Mouse (Mus musculus): ENCODE measurements at regions not wholly inside any gene's neighbourhood (a gene's known extent, or its start where the extent isn't known, plus 50 kb on each side); places are given as distances from the start of the nearest gene placed in this dataset.
"Not testable (repeated sequence)": the region's sequence is repeated elsewhere in the genome, so short reads cannot be mapped to it uniquely, and the experiment has no call there.

DNA sequence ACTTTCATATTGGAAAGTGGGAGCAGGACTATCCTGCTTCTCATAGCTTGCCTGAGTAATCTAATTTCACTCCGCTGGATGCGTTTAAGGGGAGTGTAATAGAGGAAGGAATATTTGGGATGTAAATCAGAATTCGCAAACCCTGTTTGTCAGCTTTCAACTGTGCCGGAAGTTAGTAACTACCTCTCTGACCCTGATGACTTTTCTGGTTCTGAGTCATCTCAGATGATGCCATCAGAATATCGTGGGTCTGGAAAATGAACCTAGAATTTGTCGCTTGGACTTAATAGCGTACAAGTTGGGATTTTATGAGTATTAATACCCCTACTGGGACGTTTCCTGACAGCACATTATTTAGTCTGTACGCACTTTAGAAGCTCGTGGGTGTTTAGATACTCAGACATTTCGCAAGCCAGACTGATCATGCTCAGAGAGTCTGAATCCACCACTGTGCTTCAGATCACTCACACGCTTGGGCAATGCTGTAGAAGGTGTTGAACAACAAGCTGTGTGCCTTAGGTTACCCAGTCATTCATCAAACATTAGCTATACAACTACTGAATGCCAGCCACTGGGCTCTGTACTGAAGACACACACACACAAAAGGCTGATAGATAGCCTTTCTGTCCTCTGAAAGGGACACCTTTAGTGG, 131.1 kb downstream of the Phlda1 start:
- no peak for ATAC-seq

GRCm38 (mm10) chr10:111639866-111640265, 133.8 kb downstream of the Phlda1 start:
- no peak for ATAC-seq

DNA sequence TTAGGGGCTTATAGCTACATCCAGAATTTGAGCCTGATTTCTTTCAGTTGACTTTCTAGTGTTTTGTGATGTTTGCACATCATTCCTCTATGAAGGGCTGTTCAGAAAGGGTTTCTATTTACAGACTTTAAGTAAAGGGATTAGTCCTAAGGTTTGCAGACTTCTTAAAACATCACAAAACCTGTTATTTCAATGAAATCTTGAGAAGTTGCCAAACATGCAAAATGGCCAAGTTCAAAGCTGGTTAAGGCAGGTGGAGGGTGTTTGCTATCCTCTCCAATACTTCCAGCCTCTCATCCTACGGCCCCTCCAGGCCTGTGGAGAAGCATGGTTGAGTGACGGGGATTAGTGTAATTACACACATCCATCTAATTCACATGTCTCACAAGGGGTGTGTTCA, 136.6 kb downstream of the Phlda1 start:
- no peak for ATAC-seq

GRCm38 (mm10) chr10:111653773-111654172, 147.7 kb downstream of the Phlda1 start:
- not testable (repeated sequence) for ATAC-seq

GRCm38 (mm10) chr10:111654364-111655226, 148.5 kb downstream of the Phlda1 start:
- ATAC-seq: no peak

- no peak for ATAC-seq
Observed at GRCm38 (mm10) chr10:111658828-111659227, 152.7 kb downstream of the Phlda1 start.

DNA sequence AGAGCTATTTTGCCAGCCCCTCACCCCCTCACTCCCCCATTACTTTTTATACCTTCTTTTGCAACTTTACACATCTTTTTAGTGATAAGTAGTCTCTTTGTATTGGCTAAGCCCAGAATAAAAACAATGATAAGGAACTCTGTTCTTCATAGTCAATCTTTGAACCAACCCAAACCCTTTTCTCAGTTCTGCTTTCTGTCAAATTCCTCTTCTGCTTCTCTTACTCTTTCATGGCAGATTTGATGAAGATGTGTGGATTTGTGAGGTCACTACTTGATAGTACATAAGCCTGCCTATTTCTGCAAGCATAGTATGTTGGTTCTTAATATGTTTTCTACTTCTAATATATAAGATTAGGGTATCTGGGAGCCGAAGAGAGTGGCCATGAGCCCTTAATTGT, 156.6 kb downstream of the Phlda1 start:
- ATAC-seq: no peak

DNA sequence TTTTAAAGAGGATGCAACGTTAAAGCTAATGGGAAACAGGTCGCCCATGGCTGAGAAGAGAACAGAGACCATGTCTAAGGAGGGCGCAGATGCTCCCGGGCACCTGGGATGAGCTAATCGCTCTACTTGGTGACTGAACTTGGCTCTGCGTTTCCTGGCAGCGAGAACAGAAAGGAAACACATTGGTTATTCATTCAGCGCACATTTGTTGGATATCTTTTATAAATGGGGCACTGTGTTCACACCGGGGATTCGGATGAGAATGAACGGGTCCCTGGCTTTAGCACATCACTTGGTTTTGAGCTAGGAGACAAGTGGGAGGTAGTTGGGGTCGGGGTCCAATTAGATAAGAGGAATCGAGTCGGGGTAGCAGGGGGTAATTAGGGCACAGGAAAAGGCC, 159.7 kb downstream of the Phlda1 start:
- no peak for ATAC-seq

DNA sequence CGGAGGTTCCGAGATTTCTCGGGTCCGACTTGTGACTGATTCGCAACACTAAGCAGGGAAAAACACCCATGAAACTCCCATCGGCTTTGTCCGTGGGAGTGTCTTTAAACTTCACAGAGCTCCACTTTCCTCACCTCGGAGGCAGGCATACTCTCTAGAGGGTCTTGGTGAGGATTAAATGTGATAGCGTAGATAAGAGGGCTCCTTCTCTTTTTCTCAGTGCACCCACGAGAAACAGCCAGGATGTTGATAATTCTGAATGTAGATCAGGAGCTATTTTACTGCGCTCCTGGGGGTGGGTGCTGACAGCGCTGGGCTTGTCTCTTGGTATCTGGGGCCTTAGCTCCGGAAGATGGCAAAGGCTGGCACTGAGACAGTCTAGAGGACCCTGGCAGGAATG, 160.9 kb downstream of the Phlda1 start:
- no peak for ATAC-seq

GRCm38 (mm10) chr10:111668639-111669038, 162.6 kb downstream of the Phlda1 start:
- no peak for ATAC-seq

DNA sequence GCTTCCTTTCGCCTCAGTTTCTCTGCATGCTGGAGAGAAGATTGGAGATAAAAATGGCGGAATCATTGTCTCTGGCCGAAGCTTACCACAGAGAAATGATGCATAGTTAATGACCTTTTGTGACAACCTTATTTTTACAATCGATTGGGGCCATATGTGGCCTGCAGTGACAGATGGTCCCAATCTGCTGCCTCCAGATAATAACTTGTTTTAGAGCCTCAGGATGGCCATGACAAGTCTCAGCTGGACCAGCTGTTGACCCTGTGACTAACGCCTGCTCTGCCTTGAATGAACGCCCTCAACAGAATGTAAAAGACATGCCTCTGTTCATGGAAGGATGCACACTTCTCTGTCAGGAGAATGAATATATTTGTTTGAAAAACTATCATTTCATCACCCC, 163.6 kb downstream of the Phlda1 start:
- ATAC-seq: no peak

- no peak for ATAC-seq
Observed at GRCm38 (mm10) chr10:111670666-111671065, 164.6 kb downstream of the Phlda1 start.

DNA sequence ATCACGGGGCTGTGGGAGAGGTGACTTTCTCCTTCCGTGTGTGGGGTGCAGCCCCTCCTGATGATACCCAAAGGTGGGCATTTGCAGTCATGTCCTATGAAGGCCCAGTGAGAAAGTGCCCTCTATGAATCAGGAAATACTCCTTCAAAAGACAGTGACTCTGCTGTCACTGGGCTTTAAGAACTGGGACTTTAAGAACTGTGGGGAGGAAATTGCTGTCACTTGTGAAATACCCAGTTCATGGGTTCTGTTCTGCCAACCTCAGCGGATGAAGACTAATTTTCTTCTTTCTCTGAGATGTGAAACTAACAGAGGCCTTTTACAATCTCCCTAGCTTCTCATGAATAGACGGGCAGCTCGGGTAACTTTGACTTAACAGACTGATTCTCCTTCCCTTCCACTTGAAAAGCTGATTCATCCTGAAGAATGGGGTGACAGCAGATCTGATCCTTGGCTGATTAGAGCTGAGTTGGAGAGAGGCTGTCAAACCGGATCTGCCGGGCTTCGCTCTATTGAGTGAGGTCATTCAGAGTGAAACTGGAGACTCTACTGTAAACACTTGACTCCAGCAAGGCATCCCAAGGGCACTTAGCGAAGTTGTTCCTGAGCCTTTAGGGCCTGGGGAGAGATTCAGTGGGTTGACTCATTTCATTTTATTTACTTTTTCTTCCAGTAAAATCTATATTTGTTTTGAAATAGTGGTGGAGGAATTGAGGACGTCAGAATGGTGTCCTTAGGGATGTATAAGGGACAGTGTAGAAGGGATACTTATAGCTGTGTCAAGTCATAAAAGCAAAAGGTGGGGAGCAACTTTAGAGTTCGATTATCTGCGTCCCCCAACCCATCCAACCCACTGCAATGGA, 166.6 kb downstream of the Phlda1 start:
- ATAC-seq: no peak

GRCm38 (mm10) chr10:111673317-111673610, 167.2 kb downstream of the Phlda1 start:
- ATAC-seq: no peak

DNA sequence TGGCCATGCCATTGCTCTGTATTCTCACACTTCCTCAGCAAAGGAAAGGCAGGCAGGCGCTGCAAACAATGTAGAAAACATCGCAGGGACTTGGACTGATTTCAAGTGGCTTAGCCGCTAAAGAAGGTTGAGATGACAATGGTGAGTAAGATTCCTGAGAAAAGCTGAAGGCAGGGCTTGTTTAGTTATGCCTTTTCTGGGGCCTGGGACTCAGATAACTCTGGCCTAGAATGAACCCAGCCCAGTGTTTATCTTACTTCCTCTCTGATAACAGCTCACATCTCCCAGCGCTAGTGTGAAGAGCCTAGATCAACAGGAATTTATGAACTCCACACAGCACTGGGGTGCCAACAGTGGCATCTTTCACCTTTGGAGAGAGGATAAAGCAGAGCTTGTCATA, 170.2 kb downstream of the Phlda1 start:
- no peak for ATAC-seq

- ATAC-seq: no peak
Observed at GRCm38 (mm10) chr10:111680919-111681318, 174.8 kb downstream of the Phlda1 start.

GRCm38 (mm10) chr10:111684409-111685346, 178.6 kb downstream of the Phlda1 start:
- ATAC-seq: no peak

DNA sequence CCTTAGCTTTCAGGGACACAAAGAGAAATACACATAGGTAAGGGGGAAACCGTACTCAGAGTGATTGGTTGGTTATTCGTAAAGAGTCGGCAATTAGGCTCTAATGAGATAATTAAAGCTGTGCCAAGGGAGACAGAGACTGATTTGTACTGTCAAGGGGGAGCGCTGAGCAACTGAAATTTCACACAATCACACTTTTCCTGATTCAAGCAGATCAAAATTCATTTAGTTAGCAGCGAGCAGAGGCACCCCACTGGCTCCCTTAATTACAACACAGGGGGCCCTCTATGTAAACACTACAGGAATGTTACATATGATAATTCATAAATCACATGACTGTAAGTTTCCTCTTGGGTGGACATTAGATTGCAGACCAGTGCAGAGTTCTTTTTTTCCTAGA, 180.5 kb downstream of the Phlda1 start:
- no peak for ATAC-seq

DNA sequence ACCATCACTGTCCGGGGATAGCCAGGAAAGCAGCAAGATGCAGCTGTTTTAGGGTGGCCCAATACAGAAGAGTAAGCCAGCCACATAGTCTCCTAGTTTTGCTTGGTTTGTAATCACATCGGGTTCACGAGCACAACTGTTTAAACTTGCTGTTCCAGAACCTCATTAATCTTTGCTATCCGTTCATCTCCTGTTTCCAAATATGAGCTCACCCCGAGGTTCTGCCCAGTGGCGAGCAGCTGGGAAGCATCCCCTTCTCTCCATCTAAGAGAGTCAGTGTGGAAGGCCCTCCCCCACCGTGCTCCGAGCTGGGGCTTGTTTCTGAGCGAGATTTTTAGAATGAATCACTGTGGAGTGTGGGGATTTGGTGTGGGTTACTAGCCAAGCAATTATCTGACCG, 183.5 kb downstream of the Phlda1 start:
- ATAC-seq: no peak

DNA sequence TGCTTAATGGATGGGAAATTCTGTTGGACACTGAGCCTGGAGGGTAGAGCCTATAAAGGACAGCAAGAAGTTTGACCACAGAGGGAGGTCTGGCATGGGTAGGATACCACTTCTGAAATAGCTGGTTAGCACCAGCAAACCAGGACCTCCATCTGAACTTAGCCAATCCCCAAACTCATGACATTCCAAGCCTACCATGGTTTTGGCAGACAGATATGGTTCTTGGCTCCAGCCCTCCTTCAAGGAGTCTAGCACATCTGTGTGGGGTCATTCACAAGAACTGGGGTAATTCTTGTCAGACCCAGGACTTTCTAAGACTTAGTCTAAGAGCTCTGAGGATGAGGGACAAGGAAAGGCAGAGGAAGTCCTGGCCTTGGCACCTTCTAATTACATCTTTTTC, 187.7 kb downstream of the Phlda1 start:
- no peak for ATAC-seq

DNA sequence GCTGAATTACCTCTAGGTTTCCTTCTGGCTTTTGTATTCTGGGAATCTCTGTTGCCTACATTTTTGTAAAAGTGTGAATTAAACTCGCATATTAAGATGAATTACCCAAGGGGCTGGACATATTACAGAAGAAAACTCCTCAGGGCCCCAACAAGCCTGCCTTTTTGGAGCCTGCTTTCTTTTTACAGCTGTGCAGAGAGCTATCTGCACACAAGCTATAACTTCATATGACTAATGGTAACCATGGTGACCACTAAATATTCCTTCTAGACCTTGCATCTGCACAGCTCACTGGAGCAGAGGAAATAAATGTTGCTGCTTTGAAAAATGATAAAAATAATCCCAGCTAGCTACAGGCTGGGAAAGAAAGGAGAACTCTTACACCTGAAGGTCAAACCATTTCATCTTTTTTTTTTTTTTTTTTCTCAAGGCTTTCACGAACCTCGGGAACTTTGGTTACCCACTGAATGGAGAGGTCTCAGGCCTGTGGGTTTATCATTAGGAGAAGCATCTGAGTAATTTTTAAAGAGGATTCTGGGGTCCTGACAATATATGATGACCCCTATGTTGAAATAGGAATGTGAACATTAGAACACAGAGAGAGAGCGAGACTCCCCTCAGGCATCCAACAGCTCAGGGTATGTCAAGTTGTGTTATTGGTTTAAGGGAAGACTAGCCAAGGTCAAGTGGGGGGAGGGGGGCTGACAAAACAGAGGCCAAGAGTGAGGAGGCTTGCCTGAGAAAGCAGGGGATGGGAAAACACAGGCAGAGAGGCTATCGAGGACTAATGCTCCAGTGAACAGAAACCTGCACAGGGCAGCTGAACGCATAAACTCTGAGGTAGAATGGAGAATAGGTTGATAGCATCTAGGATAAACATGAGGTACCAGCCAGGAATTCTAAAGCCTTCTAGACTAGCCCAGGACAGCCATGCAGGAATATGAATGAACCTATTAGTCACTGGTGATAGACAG, 188.4 kb downstream of the Phlda1 start:
- no peak for ATAC-seq
